Mouse (Mus musculus) neural tube, embryonic 14.5 days (tissue): Measurements from ENCODE around the gene Kif13a. TPM values are rescaled to one million over a fixed set of nuclear protein-coding genes. Genes with fewer than 3 reads are reported as not detected.

Experiments
- ATAC-seq: fragments of 200-750 bp; cut with Nextera tagmentation; 2 replicates; pipeline ENCODE4 v1.8.0; 2017; ENCODE audit warnings: low read depth, mild to moderate bottlenecking, moderate TSS enrichment, moderate library complexity
- H3K27ac ChIP-seq: fragments of 300-500 bp; sonication (generic); 2 replicates; pipeline ENCODE4 v1.5.1; 2014; ENCODE audit warnings: low read depth, mild to moderate bottlenecking, control low read depth, low read length, moderate library complexity, mixed read lengths
- H3K27me3 ChIP-seq: fragments of 300-500 bp; sonication (generic); 2 replicates; pipeline ENCODE4 v1.6.1; 2014; ENCODE audit warnings: low read length; ENCODE audit not compliant: control insufficient read depth, insufficient read depth
- H3K36me3 ChIP-seq: fragments of 300-500 bp; sonication (generic); 2 replicates; pipeline ENCODE4 v1.6.1; 2014; ENCODE audit warnings: low read length, mixed read lengths; ENCODE audit not compliant: control insufficient read depth, insufficient read depth
- H3K4me1 ChIP-seq: fragments of 300-500 bp; sonication (generic); 2 replicates; pipeline ENCODE4 v1.6.1; 2014; ENCODE audit warnings: low read length; ENCODE audit not compliant: control insufficient read depth, insufficient read depth
- H3K4me2 ChIP-seq: fragments of 300-500 bp; sonication (generic); 2 replicates; pipeline ENCODE4 v1.6.1; 2014; ENCODE audit warnings: mild to moderate bottlenecking, low read depth, low read length, control low read depth
- H3K4me3 ChIP-seq: fragments of 300-500 bp; sonication (generic); 2 replicates; pipeline ENCODE4 v1.5.1; 2014; ENCODE audit warnings: low read depth, low read length, control low read depth, mixed read lengths
- H3K9ac ChIP-seq: fragments of 300-500 bp; sonication (generic); replicated peaks from 2 replicates; pipeline ENCODE4 v1.6.1; 2014; ENCODE audit warnings: low read depth, mild to moderate bottlenecking, control low read depth, low read length, mixed read lengths
- H3K9me3 ChIP-seq: fragments of 300-500 bp; sonication (generic); 2 replicates; pipeline ENCODE4 v1.6.1; 2016; ENCODE audit warnings: low read length; ENCODE audit not compliant: control insufficient read depth
- WGBS: fragments of 180-500 bp; shearing (Covaris S2); extraction: QIAGEN DNeasy Blood & Tissue Kit; methylation state at CpG from one replicate; pipeline ENCODE4 v1.1.7; 2014; 5-methylcytosine and 5-hydroxymethylcytosine counted together
- polyA plus RNA-seq: library from polyadenylated mRNA; unstranded; fragments of >200 nt; fragmentation: Nextera tagmentation; extraction: Ambion mirVana; gene quantifications from 2 replicates; pipeline ENCODE4 v1.2.1, GENCODE M21; 2014

Gene Kif13a
- polyA plus RNA-seq, 1 experiment from 2014 or later: 10.4 TPM

DNA sequence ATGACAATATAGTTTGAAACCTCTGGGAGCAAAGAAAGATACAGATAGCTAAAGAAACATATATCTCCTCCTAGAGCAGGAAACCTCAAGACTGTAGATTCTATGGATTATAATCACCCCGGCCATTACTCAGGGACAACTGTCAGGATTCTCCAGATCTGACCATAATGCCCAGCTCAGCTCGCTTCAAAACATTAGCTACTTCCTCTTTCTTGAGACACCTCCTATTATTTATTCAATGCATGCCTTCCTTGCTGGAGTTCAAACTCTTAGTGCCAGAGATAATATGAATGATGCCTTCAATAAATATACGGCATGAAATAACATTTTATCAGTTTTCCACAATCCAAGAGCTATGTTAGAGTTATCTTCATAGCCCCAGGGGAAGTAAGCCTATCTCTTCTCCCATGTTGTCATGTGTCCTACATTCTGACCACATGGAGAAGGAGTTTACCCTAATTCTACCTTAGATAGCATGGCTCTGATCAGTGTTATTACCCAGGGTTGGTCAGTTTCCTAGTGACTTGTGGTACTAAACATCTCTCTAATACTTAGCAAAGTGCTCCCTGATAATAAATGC is 66.4 kb downstream of the Kif13a start:
- H3K36me3 ChIP-seq: no peaks in the 10 kb centered on the region
- 86% methylated on average over 3 of the region's 3 CpGs for WGBS
- no peak overlapping the region for H3K9ac ChIP-seq
- no peaks in the 10 kb centered on the region for H3K27me3 ChIP-seq
- no peak overlapping the region for H3K4me3 ChIP-seq
- H3K4me2 ChIP-seq: no peak overlapping the region
- no peaks in the 10 kb centered on the region for H3K9me3 ChIP-seq
- no peak for ATAC-seq
- H3K4me1 ChIP-seq: no peaks in the 10 kb centered on the region
- no peak overlapping the region for H3K27ac ChIP-seq

DNA sequence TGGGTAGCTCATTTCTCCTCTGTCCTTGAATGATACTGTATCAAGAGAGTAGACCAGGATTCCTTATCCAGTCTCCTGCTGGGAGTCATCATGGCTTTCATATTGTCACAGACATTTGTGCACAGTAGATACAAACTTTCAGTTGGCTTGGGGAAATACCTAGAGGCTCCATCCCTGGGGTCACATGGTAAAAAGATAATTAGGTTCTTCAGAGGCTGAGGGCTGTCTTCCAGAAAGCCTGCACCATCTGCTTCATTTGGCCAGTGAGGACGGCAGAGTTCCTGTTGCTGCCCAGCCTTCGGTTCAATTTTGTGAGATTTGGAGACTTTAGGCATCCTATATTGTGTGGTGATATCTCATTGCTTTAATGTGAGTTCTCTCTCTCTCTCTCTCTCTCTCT is 69.8 kb downstream of the Kif13a start:
- no peaks in the 10 kb centered on the region for H3K9me3 ChIP-seq
- 83% methylated on average over 2 of the region's 2 CpGs for WGBS
- no peak overlapping the region for H3K27ac ChIP-seq
- ATAC-seq: no peak
- H3K27me3 ChIP-seq: no peaks in the 10 kb centered on the region
- H3K36me3 ChIP-seq: no peaks in the 10 kb centered on the region
- no peak overlapping the region for H3K4me2 ChIP-seq
- no peak overlapping the region for H3K4me3 ChIP-seq
- H3K9ac ChIP-seq: no peak overlapping the region
- no peaks in the 10 kb centered on the region for H3K4me1 ChIP-seq

DNA sequence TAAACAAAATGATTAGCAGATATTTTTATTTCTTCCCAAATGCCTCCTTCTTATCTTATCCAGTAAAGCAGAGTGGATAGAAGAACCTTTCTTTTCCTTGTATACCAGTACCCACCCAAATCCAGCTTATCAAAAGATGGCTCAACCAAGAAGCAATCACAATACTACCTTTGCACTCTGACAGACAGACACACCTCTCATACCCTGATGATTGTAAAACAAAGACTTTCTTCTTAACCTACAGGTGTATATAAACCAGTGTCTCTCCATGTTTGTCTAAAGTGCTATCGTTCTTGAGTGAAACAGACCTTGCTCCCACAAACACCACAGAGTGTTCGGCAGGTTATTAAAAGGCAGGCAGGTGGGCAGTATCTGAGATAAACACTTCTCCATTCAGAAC is 70.5 kb downstream of the Kif13a start:
- no peak overlapping the region for H3K9ac ChIP-seq
- H3K27me3 ChIP-seq: no peaks in the 10 kb centered on the region
- 91% methylated on average over 2 of the region's 2 CpGs for WGBS
- no peak overlapping the region for H3K27ac ChIP-seq
- no peak for ATAC-seq
- no peaks in the 10 kb centered on the region for H3K9me3 ChIP-seq
- no peak overlapping the region for H3K4me2 ChIP-seq
- no peak overlapping the region for H3K4me3 ChIP-seq
- no peaks in the 10 kb centered on the region for H3K36me3 ChIP-seq
- H3K4me1 ChIP-seq: no peaks in the 10 kb centered on the region

DNA sequence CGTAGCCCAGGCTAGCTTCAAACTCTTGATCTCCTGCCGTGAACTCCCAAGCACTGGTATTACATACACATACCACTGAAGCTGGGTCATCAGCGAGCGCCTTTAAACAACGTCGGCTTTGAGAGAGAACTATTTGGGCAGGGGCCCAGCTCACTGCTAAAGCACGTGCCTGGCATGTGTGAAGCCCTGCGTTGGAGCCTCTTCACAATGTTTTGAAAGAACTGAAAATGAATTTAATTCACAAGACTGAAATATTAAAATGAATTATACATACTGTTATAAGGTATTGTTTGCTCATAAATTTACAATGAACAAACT is 70.9 kb downstream of the Kif13a start:
- WGBS: 83% methylated on average over 8 of the region's 8 CpGs
- no peaks in the 10 kb centered on the region for H3K27me3 ChIP-seq
- ATAC-seq: no peak

DNA sequence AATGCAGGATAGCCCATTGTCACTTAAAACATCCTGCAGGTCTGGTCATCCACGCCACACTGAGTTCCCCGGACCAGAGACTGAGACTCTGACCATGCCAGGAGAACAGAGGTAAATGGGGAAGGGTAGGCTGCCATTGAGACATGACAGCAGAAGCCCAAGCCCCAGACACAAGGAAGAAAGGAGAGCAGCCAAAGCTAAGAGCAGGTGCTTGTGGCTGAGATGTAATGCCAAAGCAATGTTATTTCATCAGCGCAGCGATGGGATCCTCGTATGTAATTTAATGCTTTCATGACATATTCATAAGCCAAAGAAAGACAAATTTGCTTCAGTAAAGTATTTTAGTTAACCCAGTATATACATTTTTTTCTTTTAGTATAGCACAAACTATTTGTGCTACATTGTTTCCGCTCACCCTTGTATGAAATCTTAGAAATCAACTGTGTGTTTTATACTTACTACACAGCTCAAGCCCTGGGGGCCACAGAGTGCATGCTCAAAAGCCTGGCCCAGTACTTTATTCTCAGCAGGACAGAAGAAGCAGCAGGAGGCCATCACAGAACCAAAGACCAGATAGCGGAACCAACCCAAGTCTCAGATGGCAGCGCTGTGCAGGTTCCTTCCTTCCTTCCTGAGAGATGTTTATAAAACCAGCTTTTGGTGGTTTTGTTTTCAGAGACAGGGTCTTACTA is 71.4 kb downstream of the Kif13a start:
- no peaks in the 10 kb centered on the region for H3K27me3 ChIP-seq
- H3K4me2 ChIP-seq: no peak overlapping the region
- no peaks in the 10 kb centered on the region for H3K4me1 ChIP-seq
- no peaks in the 10 kb centered on the region for H3K36me3 ChIP-seq
- H3K9me3 ChIP-seq: no peaks in the 10 kb centered on the region
- 80% methylated on average over 8 of the region's 8 CpGs for WGBS
- H3K9ac ChIP-seq: no peak overlapping the region
- H3K4me3 ChIP-seq: no peak overlapping the region
- no peak overlapping the region for H3K27ac ChIP-seq
- ATAC-seq: no peak

More for the DNA sequence above, 70.9 kb downstream of the Kif13a start:
- Histone ChIP-seq H3K4me1 (no peaks in the 10 kb centered on the region), H3K4me2 (no peak overlapping the region), H3K36me3 (no peaks in the 10 kb centered on the region), H3K27ac (no peak overlapping the region), H3K4me3 (no peak overlapping the region), H3K9me3 (no peaks in the 10 kb centered on the region), H3K9ac (no peak overlapping the region)

DNA sequence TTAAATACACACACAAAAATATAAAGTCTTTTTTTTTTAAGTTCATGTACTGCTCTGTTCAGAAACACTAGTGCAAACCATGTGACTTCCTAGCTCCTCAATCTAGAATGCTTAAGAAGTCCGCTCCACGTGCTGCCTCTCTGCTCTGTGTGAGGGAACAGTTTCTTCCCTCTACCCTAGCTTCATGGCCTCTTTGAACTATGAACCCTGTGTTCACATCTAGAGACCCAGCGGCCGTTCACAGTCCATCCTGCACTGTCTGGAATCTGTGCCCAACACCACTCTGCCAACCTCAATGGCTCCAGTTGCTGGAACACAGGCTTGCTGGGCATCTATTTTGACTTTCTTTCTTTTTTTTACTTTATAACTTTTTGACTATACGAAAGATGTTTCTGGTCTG is 75.2 kb downstream of the Kif13a start:
- Histone ChIP-seq H3K9ac (no peak overlapping the region), H3K4me1 (no peaks in the 10 kb centered on the region), H3K4me3 (no peak overlapping the region), H3K9me3 (no peaks in the 10 kb centered on the region), H3K27me3 (no peaks in the 10 kb centered on the region), H3K36me3 (no peaks in the 10 kb centered on the region), H3K4me2 (no peak overlapping the region), H3K27ac (no peak overlapping the region)
- 94% methylated on average over 5 of the region's 5 CpGs for WGBS
- no peak for ATAC-seq

DNA sequence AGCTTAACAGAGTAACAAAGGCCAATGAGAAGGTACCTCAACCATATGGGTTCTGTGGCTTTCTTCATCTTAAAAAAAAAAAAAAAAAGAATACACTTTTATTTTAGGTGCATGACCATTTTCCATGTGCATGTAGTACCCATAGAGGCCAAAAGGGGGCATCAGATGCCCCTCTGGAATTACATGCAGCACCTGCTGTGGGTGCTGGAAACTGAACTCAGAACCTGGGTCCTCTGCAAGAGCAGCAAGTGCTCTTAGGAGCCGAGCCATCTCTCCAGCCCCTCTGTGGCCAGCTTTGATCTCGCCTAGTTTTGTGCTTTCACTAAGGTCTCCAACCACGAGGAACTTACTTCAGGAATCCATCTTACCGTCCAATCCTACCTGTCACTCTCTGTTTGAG is 77.2 kb downstream of the Kif13a start:
- Histone ChIP-seq H3K27ac (no peak overlapping the region), H3K9ac (no peak overlapping the region), H3K4me3 (no peak overlapping the region), H3K36me3 (no peaks in the 10 kb centered on the region), H3K9me3 (no peaks in the 10 kb centered on the region), H3K27me3 (no peaks in the 10 kb centered on the region), H3K4me1 (no peaks in the 10 kb centered on the region), H3K4me2 (no peak overlapping the region)
- no peak for ATAC-seq
- WGBS: 98% methylated on average over 4 of the region's 4 CpGs

DNA sequence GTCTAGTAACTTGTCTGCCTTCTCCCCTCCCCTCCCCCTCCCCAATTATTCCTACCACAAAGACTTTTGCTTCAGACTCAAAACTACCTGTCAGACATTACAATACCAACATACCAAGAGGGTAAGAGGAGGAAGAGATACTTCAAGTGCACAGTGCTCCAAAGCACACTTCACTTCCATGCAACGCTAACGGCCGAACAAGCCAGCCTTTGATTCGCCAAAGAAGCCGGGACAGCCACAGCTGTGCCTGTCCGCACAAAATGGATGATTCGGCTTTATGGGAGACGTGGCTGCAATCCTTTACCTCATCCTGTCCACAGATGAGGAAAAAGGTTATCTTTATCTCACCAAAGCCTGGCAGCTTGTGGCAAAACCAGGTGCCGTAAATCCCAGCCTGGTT is 84.2 kb downstream of the Kif13a start:
- no peaks in the 10 kb centered on the region for H3K4me1 ChIP-seq
- no peak for ATAC-seq
- H3K36me3 ChIP-seq: no peaks in the 10 kb centered on the region
- H3K27me3 ChIP-seq: no peaks in the 10 kb centered on the region
- H3K27ac ChIP-seq: no peak overlapping the region
- H3K4me3 ChIP-seq: no peak overlapping the region
- no peak overlapping the region for H3K9ac ChIP-seq
- H3K9me3 ChIP-seq: no peaks in the 10 kb centered on the region
- H3K4me2 ChIP-seq: no peak overlapping the region
- 64% methylated on average over 9 of the region's 9 CpGs for WGBS

DNA sequence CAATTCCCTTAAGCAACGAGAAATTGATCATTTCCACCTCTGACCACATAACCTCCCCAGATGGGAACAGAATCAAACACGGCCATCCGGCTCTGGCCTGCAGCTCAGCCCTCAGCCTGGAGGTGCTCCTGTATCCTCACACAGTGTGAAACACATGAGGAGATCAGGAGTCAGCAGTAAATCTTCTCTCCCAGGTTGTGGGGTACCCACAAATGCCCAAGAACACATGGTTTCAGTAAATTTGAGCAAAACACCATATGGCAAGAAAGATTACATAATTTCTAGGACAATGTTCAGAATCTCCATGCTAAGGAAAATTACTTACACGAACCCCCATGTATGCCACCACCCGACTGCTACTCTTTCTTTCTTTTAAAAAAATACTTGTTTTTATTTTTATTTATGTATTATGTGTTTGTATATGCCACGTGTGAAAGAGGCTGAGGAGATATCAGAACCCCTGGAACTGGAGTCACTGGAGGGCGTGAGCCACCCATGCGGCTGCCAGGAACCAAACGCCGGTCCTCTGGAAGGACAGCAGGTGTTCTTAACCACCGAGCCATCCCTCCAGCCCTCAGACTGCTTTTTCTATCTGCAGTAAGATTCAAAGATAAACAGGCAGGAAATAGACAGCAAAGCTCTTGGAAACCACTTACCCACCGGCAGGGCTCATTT is 85.0 kb downstream of the Kif13a start:
- 87% methylated on average over 12 of the region's 12 CpGs for WGBS
- Histone ChIP-seq H3K4me1 (no peaks in the 10 kb centered on the region), H3K27ac (no peak overlapping the region), H3K4me3 (no peak overlapping the region), H3K4me2 (no peak overlapping the region), H3K36me3 (no peaks in the 10 kb centered on the region), H3K9ac (no peak overlapping the region), H3K27me3 (no peaks in the 10 kb centered on the region), H3K9me3 (no peaks in the 10 kb centered on the region)
- ATAC-seq: no peak
